Mouse (Mus musculus) CH12.LX (cell line): Measurements from ENCODE around the gene Ppfibp2. TPM values are rescaled to one million over a fixed set of nuclear protein-coding genes. Genes with fewer than 3 reads are reported as not detected.

Experiments
- DNase-seq: peaks from one replicate; pipeline ENCODE4 v3.0.0-alpha.2; 2013; ENCODE audit errors: extremely low read depth
- H3K27ac ChIP-seq: 2 replicates; pipeline ENCODE4 v1.5.1; 2012; ENCODE audit warnings: low read depth, mild to moderate bottlenecking, control low read depth, moderate library complexity; ENCODE audit not compliant: insufficient read depth
- H3K27me3 ChIP-seq: replicated peaks from 2 replicates; pipeline ENCODE3; 2012; ENCODE audit warnings: inconsistent platforms
- H3K36me3 ChIP-seq, 2 experiments: replicated peaks in 1 of 2; 2 replicates each; pipeline versions ENCODE3 to v1.6.1; 2012; ENCODE audit warnings: inconsistent platforms in 1 of 2, low read length in 1 of 2, mild to moderate bottlenecking in 1 of 2, mixed read lengths in 1 of 2, moderate library complexity in 1 of 2; ENCODE audit not compliant: control insufficient read depth in 1 of 2, insufficient read depth in 1 of 2
- H3K4me1 ChIP-seq, 2 experiments: 2 replicates each; pipeline ENCODE4 v1.6.1; 2012; ENCODE audit warnings: inconsistent platforms in 1 of 2, moderate library complexity in 1 of 2; ENCODE audit not compliant: insufficient read depth in 2 of 2, control insufficient read depth in 1 of 2
- H3K4me2 ChIP-seq: 2 replicates; pipeline ENCODE4 v1.6.1; 2012; ENCODE audit warnings: low read depth, mild to moderate bottlenecking, control low read depth; ENCODE audit not compliant: poor library complexity, insufficient read depth, severe bottlenecking
- H3K4me3 ChIP-seq, 3 experiments: fragments of 150-350 bp in 1 of 3; sonication (generic) in 1 of 3; replicated peaks in 1 of 3; 2 replicates each; pipeline versions ENCODE3 to v1.5.1; 2011 to 2012; ENCODE audit warnings: low read depth in 2 of 3, low read length in 2 of 3, mild to moderate bottlenecking in 2 of 3, moderate library complexity in 2 of 3, control low read depth in 1 of 3, improper control_type of control experiment in 1 of 3, inconsistent platforms in 1 of 3, mixed read lengths in 1 of 3; ENCODE audit not compliant: poor library complexity in 1 of 3
- H3K79me2 ChIP-seq: replicated peaks from 2 replicates; pipeline ENCODE4 v1.6.1; 2012; ENCODE audit warnings: mild to moderate bottlenecking, moderate library complexity; ENCODE audit not compliant: control insufficient read depth, poor library complexity, insufficient read depth, severe bottlenecking; ENCODE audit errors: extremely low read depth
- H3K9ac ChIP-seq: 2 replicates; pipeline ENCODE4 v1.6.1; 2012; ENCODE audit warnings: low read depth, mild to moderate bottlenecking, control low read depth, moderate library complexity; ENCODE audit not compliant: insufficient read depth
- H3K9me3 ChIP-seq: replicated peaks from 2 replicates; pipeline ENCODE3; 2012; ENCODE audit warnings: low read length, inconsistent platforms, mixed read lengths
- CTCF ChIP-seq, 2 experiments: IDR thresholded peaks in 1 of 2; conservative IDR thresholded peaks in 1 of 2; 2 replicates each; pipeline ENCODE4 v1.5.1; 2011 to 2012; ENCODE audit warnings: low read depth in 2 of 2, low read length in 2 of 2, improper control_type of control experiment in 1 of 2, inconsistent platforms in 1 of 2, mild to moderate bottlenecking in 1 of 2, moderate library complexity in 1 of 2
- ELF1 ChIP-seq: IDR thresholded peaks from 2 replicates; pipeline ENCODE4 v1.6.1; 2014; ENCODE audit warnings: low read depth, mild to moderate bottlenecking, inconsistent platforms, low read length, improper control_type of control experiment
- ETS1 ChIP-seq: conservative IDR thresholded peaks from 2 replicates; pipeline ENCODE4 v1.6.1; 2012; ENCODE audit warnings: low read depth, mild to moderate bottlenecking, inconsistent platforms, low read length, improper control_type of control experiment, moderate library complexity
- HCFC1 ChIP-seq: IDR thresholded peaks from 2 replicates; pipeline ENCODE4 v1.6.1; 2012; ENCODE audit warnings: low read depth, mild to moderate bottlenecking, inconsistent platforms, low read length, improper control_type of control experiment
- IRF4 ChIP-seq: IDR thresholded peaks from 2 replicates; pipeline ENCODE4 v1.6.1; 2014; ENCODE audit warnings: low read depth, mild to moderate bottlenecking, inconsistent platforms, low read length, improper control_type of control experiment
- JUN ChIP-seq: IDR thresholded peaks from 2 replicates; pipeline ENCODE4 v1.6.1; 2011; ENCODE audit warnings: low read depth, mild to moderate bottlenecking, low read length, improper control_type of control experiment, moderate library complexity; ENCODE audit not compliant: insufficient read depth
- JUND ChIP-seq: conservative IDR thresholded peaks from 2 replicates; pipeline ENCODE4 v1.6.1; 2011; ENCODE audit warnings: low read depth, low read length, improper control_type of control experiment
- KAT2A ChIP-seq: IDR thresholded peaks from 2 replicates; pipeline ENCODE4 v1.6.1; 2012; ENCODE audit warnings: low read length, improper control_type of control experiment, inconsistent platforms; ENCODE audit not compliant: insufficient replicate concordance
- MAFK ChIP-seq: IDR thresholded peaks from 2 replicates; pipeline ENCODE4 v1.6.1; 2011; ENCODE audit warnings: low read length, improper control_type of control experiment; ENCODE audit not compliant: insufficient replicate concordance
- MAZ ChIP-seq: IDR thresholded peaks from 2 replicates; pipeline ENCODE4 v1.6.1; 2012; ENCODE audit warnings: low read depth, mild to moderate bottlenecking, inconsistent platforms, low read length, improper control_type of control experiment, moderate library complexity
- MXI1 ChIP-seq: IDR thresholded peaks from 2 replicates; pipeline ENCODE4 v1.6.1; 2011; ENCODE audit warnings: mild to moderate bottlenecking, low read depth, low read length, improper control_type of control experiment
- NELFE ChIP-seq: IDR thresholded peaks from 2 replicates; pipeline ENCODE4 v1.6.1; 2011; ENCODE audit warnings: low read depth, low read length, improper control_type of control experiment
- SIN3A ChIP-seq: IDR thresholded peaks from 2 replicates; pipeline ENCODE4 v1.6.1; 2012; ENCODE audit warnings: low read length, improper control_type of control experiment, inconsistent platforms
- USF1 ChIP-seq: IDR thresholded peaks from 2 replicates; pipeline ENCODE4 v1.6.1; 2014; ENCODE audit warnings: low read depth, mild to moderate bottlenecking, inconsistent platforms, low read length, improper control_type of control experiment
- USF2 ChIP-seq: conservative IDR thresholded peaks from 2 replicates; pipeline ENCODE4 v1.6.1; 2011; ENCODE audit warnings: low read depth, low read length, improper control_type of control experiment
- ZNF384 ChIP-seq: IDR thresholded peaks from 2 replicates; pipeline ENCODE4 v1.6.1; 2012; ENCODE audit warnings: low read depth, low read length, improper control_type of control experiment, inconsistent platforms
- dilution Hi-C: fragments of 300-500 bp; cut with MboI; formaldehyde crosslinking; loops from 2 replicates; pipeline ENCODE4 v1.14.3; 2020; ENCODE audit warnings: low sequenced_read_pairs; ENCODE audit not compliant: extremely low pct_unique_long_range_greater_than_20kb, extremely low pct_ligation_motif_present
- in situ Hi-C: fragments of 300-500 bp; cut with MboI; formaldehyde crosslinking; loops from 3 replicates; pipeline ENCODE4 v1.14.3; 2019; ENCODE audit warnings: low sequenced_read_pairs, low pct_ligation_motif_present, low pct_unique_long_range_greater_than_20kb, mixed read lengths
- polyA plus RNA-seq: library from polyadenylated mRNA; unstranded; fragments of >175 nt; gene quantifications from 2 replicates; pipeline ENCODE4 v1.2.1, GENCODE M21; 2012; ENCODE audit warnings: low read depth; ENCODE audit not compliant: insufficient read length
- total RNA-seq, 2 experiments: library from RNA; depleted of rRNA; stranded (reverse); fragments of 300-350 nt in 1 of 2; fragments of >200 nt in 1 of 2; gene quantifications; 2 replicates each; pipeline ENCODE4 v1.2.3; 2012 to 2014

Ppfibp2 gene
- total and polyA plus RNA-seq, 3 experiments: 30.2 to 40.3 (median 40.2) TPM

GRCm38 (mm10) chr7:107687412-107687811 is 92.4 kb downstream of the Ppfibp2 start:
- in situ Hi-C loops (no loop called here), dilution Hi-C loops (no loop called here)
- Histone ChIP-seq H3K4me1 (peaks cover 12 to 70% of the 10 kb centered on the region in 2 experiments), H3K36me3 (peaks cover 33 to 81% of the 10 kb centered on the region in 2 experiments), H3K4me3 (no peak overlapping the region), H3K79me2 (no peaks in the 10 kb centered on the region; the same call in 1 of the 2 replicates), H3K27ac (no peak overlapping the region), H3K9me3 (no peaks in the 10 kb centered on the region), H3K9ac (no peak overlapping the region), H3K4me2 (no peak overlapping the region), H3K27me3 (no peaks in the 10 kb centered on the region)
- no peak for TF ChIP-seq ZNF384
- no peak for DNase-seq

DNA sequence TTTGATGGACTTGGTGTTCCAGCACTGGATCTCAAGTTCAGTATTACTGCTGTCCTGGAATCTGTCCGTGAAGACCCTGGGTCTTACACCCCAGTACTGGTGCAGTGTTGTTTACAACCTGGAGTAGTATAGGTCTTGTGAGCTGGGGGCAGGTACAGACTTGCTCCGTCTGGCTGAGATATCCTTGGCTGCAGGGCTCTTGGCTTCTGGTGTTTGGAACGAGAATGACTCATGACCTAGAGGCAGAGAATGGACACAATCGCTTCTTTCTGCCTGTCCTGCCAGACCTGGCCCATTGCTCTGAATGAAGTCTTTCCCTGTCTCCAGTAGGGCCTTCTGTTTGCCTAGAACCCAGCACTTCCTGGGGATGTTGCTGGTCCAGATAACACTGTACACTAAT is 93.0 kb downstream of the Ppfibp2 start:
- in situ Hi-C loops (no loop called here), dilution Hi-C loops (no loop called here)
- Histone ChIP-seq H3K79me2 (no peaks in the 10 kb centered on the region; the same call in 1 of the 2 replicates), H3K27me3 (no peaks in the 10 kb centered on the region), H3K36me3 (peaks cover 35 to 82% of the 10 kb centered on the region in 2 experiments), H3K9me3 (no peaks in the 10 kb centered on the region), H3K4me1 (peaks cover 12 to 71% of the 10 kb centered on the region in 2 experiments), H3K4me3 (no peak overlapping the region), H3K27ac (no peak overlapping the region), H3K9ac (no peak overlapping the region), H3K4me2 (no peak overlapping the region)
- no peak for DNase-seq
- TF ChIP-seq IRF4 (no peak), JUN (no peak), NELFE (no peak), MAZ (no peak), SIN3A (no peak), CTCF (conservative IDR thresholded peaks at IDR 0.05 in 1 of 2, IDR thresholded peaks at IDR 0.05 in 1 of 2; ENCODE audit: low read depth in 2 of 2, low read length in 2 of 2) (no peak), JUND (no peak), USF1 (no peak), KAT2A (no peak), ELF1 (no peak), ETS1 (no peak), USF2 (no peak), MXI1 (no peak), HCFC1 (no peak), MAFK (no peak)
